Mouse (Mus musculus): ENCODE results near the gene Gfy. TPM values are rescaled to one million over a fixed set of nuclear protein-coding genes. Genes with fewer than 3 reads are reported as not detected.
A peak's percentile ranks its signal among the peaks of the same experiment; 100 is the strongest.

The Gfy gene
- polyA plus RNA-seq, 1 experiment from 2014 or later, result not detected

DNA sequence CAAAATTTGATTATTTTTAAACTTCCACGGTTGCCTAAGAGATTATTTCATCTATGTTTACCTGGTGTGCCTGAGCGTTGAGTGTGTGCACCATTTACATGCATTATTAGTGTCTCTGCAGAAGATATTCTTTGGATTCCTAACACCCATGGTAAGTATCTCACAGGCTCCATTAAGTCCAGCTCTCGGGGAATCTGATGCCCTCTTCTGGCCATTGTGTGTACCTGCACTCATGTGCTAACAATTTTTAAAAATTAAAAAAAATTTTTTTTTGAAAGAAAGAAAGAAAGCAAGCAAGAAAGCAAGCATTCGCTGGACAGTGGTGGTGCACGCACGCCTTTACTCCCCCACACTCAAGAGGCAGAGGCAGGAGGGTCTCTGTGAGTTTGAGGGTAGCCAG lies 28.9 kb upstream of the Gfy start:
- Histone ChIP-seq H3K4me2 (no peak overlapping the region), H3K36me3 (no peaks in the 10 kb centered on the region), H3K27ac (no peak overlapping the region), H3K4me1 (peaks cover 38% of the 10 kb centered on the region), H3K27me3 (replicated peaks) (peaks cover 36% of the 10 kb centered on the region), H3K9me3 (replicated peaks) (no peaks in the 10 kb centered on the region; the same call in 1 of the 2 replicates), H3K4me3 (no peak overlapping the region), H3K9ac (no peak overlapping the region)
- ATAC-seq, result no peak
- 57% methylated on average over 6 of the region's 6 CpGs for WGBS (ENCODE audit: insufficient replicate concordance)

GRCm38 (mm10) chr7:45204380-45205143 lies 25.2 kb upstream of the Gfy start, which contains the start of gene Ccdc155:
TSS of gene Ccdc155 (minus strand) at chr7:45204892.
- H3K9me3 ChIP-seq (replicated peaks), result no peaks in the 10 kb centered on the region; the same call in 1 of the 2 replicates
- H3K36me3 ChIP-seq, result no peaks in the 10 kb centered on the region
- ATAC-seq, result peak; percentile 87
- peak within 1 kb of the TSS; percentile 83 for H3K4me2 ChIP-seq
- peaks cover 28% of the 10 kb centered on the region for H3K27me3 ChIP-seq (replicated peaks)
- H3K4me1 ChIP-seq, result peaks cover 18% of the 10 kb centered on the region
- H3K9ac ChIP-seq, result peak within 1 kb of the TSS; percentile 47
- no peak within 1 kb of the TSS for H3K27ac ChIP-seq
- peak within 1 kb of the TSS; percentile 53 for H3K4me3 ChIP-seq
- 5% methylated on average over 44 of the region's 44 CpGs for WGBS (ENCODE audit: insufficient replicate concordance)

DNA sequence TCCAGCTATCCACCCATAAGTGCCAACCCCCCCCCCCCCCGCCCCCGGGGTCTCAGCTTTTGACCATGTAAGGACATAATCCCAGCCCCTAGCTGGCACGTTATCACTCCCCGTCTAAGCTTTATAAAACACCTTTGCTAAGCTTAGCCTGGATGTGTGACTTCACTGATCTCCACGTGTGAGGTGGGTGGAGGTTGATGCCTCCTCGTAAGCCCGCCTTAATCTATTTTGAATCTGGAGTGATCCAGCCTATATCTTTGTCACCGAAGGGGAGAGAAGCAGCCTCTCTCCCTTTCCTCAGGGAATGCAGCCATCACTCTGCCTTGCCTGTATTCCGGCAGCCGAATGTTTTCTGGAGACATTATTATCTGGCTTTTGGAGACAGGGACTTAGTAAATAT lies 23.3 kb upstream of the Gfy start:
- peaks cover 18% of the 10 kb centered on the region for H3K4me1 ChIP-seq
- H3K27ac ChIP-seq, result no peak overlapping the region
- ATAC-seq, result no peak
- 48% methylated on average over 9 of the region's 10 CpGs for WGBS (ENCODE audit: insufficient replicate concordance)
- H3K4me3 ChIP-seq, result no peak overlapping the region
- peaks cover 39% of the 10 kb centered on the region for H3K27me3 ChIP-seq (replicated peaks)
- H3K9ac ChIP-seq, result no peak overlapping the region
- no peaks in the 10 kb centered on the region for H3K36me3 ChIP-seq
- no peaks in the 10 kb centered on the region for H3K9me3 ChIP-seq (replicated peaks)
- H3K4me2 ChIP-seq, result no peak overlapping the region

GRCm38 (mm10) chr7:45198961-45199360 lies 19.6 kb upstream of the Gfy start:
- Histone ChIP-seq H3K27me3 (replicated peaks) (peaks cover 69% of the 10 kb centered on the region), H3K9me3 (replicated peaks) (no peaks in the 10 kb centered on the region), H3K27ac (no peak overlapping the region), H3K4me2 (no peak overlapping the region), H3K9ac (no peak overlapping the region), H3K36me3 (no peaks in the 10 kb centered on the region), H3K4me3 (no peak overlapping the region), H3K4me1 (peaks cover 2% of the 10 kb centered on the region)
- 72% methylated on average over 11 of the region's 11 CpGs for WGBS (ENCODE audit: insufficient replicate concordance)
- ATAC-seq, result no peak

DNA sequence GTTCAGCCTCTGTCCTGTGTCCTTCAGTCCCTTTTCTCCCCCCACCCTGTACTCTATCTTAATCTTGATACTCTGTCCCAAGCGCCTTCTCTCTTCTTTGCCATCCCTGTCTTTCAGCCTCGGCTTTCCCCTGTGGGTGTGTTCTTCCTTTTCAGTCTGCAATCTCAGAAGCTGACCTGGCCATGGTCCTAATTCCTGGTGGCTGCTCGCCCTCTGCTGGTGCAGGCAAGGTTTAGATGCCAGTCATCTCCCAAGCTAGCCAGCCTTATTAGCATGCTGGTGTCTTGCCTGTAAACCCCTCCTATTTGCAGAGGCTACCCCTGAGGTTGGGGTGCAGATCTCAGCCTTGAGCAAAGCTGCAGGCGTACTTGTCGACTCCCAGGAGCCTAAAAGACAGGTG lies 19.1 kb upstream of the Gfy start:
- Histone ChIP-seq H3K4me1 (no peaks in the 10 kb centered on the region), H3K36me3 (no peaks in the 10 kb centered on the region), H3K27me3 (replicated peaks) (peaks cover 74% of the 10 kb centered on the region), H3K27ac (no peak overlapping the region), H3K9me3 (replicated peaks) (no peaks in the 10 kb centered on the region), H3K9ac (no peak overlapping the region), H3K4me2 (no peak overlapping the region), H3K4me3 (no peak overlapping the region)
- WGBS (ENCODE audit: insufficient replicate concordance), result 8% methylated on average over 5 of the region's 5 CpGs
- ATAC-seq, result no peak

GRCm38 (mm10) chr7:45196994-45197393 lies 17.6 kb upstream of the Gfy start:
- WGBS (ENCODE audit: insufficient replicate concordance), result 41% methylated on average over 5 of the region's 5 CpGs
- no peak for ATAC-seq
- H3K9me3 ChIP-seq (replicated peaks), result no peaks in the 10 kb centered on the region
- peaks cover 77% of the 10 kb centered on the region for H3K27me3 ChIP-seq (replicated peaks)
- H3K9ac ChIP-seq, result no peak overlapping the region
- H3K36me3 ChIP-seq, result no peaks in the 10 kb centered on the region
- no peak overlapping the region for H3K27ac ChIP-seq
- H3K4me1 ChIP-seq, result no peaks in the 10 kb centered on the region
- H3K4me2 ChIP-seq, result no peak overlapping the region
- H3K4me3 ChIP-seq, result no peak overlapping the region

- WGBS (ENCODE audit: insufficient replicate concordance), result 56% methylated on average over 4 of the region's 4 CpGs
- Histone ChIP-seq H3K27me3 (replicated peaks) (peaks cover 85% of the 10 kb centered on the region), H3K36me3 (no peaks in the 10 kb centered on the region), H3K4me3 (no peak overlapping the region), H3K9me3 (replicated peaks) (no peaks in the 10 kb centered on the region), H3K4me2 (no peak overlapping the region), H3K27ac (no peak overlapping the region), H3K4me1 (no peaks in the 10 kb centered on the region), H3K9ac (no peak overlapping the region)
- no peak for ATAC-seq
Observed at GRCm38 (mm10) chr7:45196176-45196535, 16.8 kb upstream of the Gfy start.

DNA sequence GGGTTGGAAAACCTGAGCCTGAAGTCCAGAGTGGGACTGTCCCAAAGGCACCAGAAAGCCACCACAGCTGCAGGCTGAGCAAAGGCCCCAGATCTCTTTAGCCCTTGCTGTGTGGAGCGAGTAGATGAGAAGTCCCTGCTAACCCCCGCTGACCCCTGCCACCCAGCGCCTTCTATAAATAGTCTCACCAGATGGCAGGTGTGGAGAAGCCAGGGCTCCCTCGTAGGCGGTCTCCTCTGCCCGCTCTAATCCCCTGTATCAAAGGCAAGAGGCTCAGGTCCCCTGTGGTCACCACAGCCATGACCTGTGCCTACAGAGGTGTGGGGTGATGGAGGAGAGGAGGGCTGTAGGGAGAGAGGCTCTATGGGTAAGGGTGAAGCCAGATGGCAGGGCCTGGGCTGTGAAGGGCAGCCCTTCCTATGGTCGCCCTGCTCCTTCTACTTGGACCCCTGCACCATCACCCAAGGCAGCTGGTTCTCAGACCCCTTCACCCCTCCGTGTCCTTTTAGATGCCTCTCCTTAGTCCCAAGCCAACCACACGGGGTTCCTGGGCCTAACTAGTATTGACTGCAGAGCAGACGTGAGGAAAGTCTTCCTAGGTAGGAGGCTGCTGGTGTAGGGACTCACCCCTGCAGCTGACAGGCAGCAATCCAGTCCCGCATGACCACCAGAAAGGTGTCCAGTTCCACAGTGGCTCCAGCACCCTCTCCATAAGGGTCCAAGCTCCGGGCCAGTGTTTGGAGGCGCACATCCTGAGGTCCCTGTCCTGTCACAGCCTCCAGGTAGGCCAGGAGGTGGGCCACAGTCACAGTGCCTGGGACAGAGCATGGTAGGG lies 16.2 kb upstream of the Gfy start:
- WGBS (ENCODE audit: insufficient replicate concordance), result 57% methylated on average over 13 of the region's 13 CpGs
- no peak for ATAC-seq
- no peak overlapping the region for H3K4me3 ChIP-seq
- H3K9ac ChIP-seq, result no peak overlapping the region
- no peaks in the 10 kb centered on the region for H3K36me3 ChIP-seq
- no peak overlapping the region for H3K27ac ChIP-seq
- H3K9me3 ChIP-seq (replicated peaks), result no peaks in the 10 kb centered on the region
- H3K27me3 ChIP-seq (replicated peaks), result peaks cover 89% of the 10 kb centered on the region
- H3K4me1 ChIP-seq, result no peaks in the 10 kb centered on the region
- no peak overlapping the region for H3K4me2 ChIP-seq

DNA sequence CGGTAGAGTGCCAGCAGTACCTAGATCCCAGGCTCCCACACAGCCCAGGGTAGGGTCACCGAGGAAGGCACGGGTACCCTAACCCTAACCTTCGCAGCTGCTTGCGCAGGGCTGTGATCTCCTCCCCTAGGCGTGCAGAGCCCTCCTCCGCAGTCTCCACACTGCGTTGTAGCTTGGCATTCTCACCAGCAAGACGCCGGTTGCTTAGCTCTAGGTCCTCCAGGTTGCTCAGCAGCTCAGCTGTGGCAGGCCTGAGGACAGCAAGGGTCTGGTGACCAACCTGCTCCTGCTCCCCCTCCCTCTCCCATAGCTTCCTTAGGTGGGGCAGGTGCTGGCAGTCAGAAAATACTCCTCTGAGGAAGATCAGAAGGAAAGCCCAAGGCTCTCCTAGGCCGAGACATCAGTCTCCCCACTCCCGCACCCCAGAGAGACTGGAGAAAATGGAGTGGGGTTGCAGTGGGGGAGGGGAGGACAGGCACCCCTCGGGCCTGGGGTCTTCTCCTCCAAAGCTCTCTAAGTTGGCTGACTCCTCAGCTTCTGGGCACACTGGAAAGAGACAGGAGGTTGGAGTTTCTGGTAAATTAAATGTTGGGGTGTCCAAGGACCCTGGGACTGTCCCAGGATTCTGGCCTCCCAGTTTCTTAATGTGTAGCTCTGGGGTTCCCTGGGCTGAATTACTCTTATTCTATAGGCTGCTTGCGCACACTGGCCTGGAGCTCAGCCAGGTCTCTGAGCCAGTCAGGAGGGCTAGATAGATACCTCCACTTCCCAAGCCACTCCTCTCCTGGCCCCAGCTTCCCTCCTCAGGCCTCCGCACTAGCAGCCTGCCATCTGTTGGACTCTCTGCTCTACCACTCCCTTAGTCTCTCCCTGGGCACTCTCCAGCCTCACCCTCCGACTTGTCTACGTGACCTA lies 14.8 kb upstream of the Gfy start:
- ATAC-seq, result no peak
- Histone ChIP-seq H3K27me3 (replicated peaks) (peaks cover 90% of the 10 kb centered on the region), H3K27ac (no peak overlapping the region), H3K4me2 (no peak overlapping the region), H3K9me3 (replicated peaks) (no peaks in the 10 kb centered on the region), H3K36me3 (no peaks in the 10 kb centered on the region), H3K4me1 (no peaks in the 10 kb centered on the region), H3K4me3 (no peak overlapping the region), H3K9ac (no peak overlapping the region)
- WGBS (ENCODE audit: insufficient replicate concordance), result 62% methylated on average over 17 of the region's 17 CpGs

GRCm38 (mm10) chr7:45193406-45193805 lies 14.0 kb upstream of the Gfy start:
- no peak overlapping the region for H3K4me2 ChIP-seq
- H3K9ac ChIP-seq, result no peak overlapping the region
- peaks cover 91% of the 10 kb centered on the region for H3K27me3 ChIP-seq (replicated peaks)
- 50% methylated on average over 4 of the region's 5 CpGs for WGBS (ENCODE audit: insufficient replicate concordance)
- no peaks in the 10 kb centered on the region for H3K9me3 ChIP-seq (replicated peaks)
- no peak for ATAC-seq
- H3K36me3 ChIP-seq, result no peaks in the 10 kb centered on the region
- H3K4me3 ChIP-seq, result no peak overlapping the region
- H3K27ac ChIP-seq, result no peak overlapping the region
- no peaks in the 10 kb centered on the region for H3K4me1 ChIP-seq

DNA sequence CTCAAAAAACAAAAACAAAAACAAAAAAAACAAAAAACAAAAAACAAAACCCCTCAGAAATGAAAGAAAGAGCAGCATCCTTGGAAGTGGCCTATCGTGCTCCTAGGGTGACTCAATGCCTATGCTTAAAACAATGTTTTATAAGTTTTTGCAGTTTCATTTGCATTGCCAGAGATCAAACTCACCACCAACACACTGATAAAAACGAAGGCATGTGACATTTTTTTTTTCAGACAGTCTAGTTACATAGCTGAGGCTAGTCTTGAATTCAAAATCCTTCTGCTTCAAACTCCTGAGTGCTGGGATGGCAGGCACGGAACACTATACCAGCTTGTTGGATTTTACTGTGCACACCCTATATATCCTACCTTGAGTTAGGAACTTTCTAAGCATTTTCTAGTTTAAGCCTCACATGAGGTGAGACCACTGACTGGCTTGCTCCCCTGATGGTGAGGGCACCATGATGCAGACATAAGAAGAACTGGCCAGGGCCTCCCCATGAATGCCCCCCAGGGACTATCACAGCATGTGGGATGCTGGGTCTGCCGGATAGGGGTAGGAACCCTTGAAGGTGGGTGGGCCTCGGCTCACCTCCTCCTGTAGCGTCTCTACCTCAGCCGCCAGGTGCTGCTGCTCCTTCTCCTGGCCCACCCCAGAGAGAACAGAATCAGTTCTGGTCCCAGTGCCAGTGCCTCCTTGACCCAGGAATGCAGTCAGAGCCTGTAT lies 13.4 kb upstream of the Gfy start:
- Histone ChIP-seq H3K9me3 (replicated peaks) (no peaks in the 10 kb centered on the region), H3K4me1 (no peaks in the 10 kb centered on the region), H3K27ac (no peak overlapping the region), H3K36me3 (no peaks in the 10 kb centered on the region), H3K4me3 (no peak overlapping the region), H3K27me3 (replicated peaks) (peaks cover 96% of the 10 kb centered on the region), H3K9ac (no peak overlapping the region), H3K4me2 (no peak overlapping the region)
- WGBS (ENCODE audit: insufficient replicate concordance), result 61% methylated on average over 7 of the region's 7 CpGs
- no peak for ATAC-seq

All from liver, embryonic 12.5 days (tissue).